Mouse (Mus musculus) brain, embryonic 14.5 days (tissue): ENCODE data around the gene Aip. TPM values are rescaled to one million over a fixed set of nuclear protein-coding genes. Genes with fewer than 3 reads are reported as not detected.
A peak's percentile ranks its signal among the peaks of the same experiment; 100 is the strongest.

Source experiments
- DNase-seq: peaks from one replicate; pipeline ENCODE4 v3.0.0-alpha.2; 2011; ENCODE audit warnings: low read depth
- CTCF ChIP-seq: fragments of 200-500 bp; IDR thresholded peaks from 2 replicates; pipeline ENCODE4 v1.5.1; 2012; ENCODE audit warnings: inconsistent platforms, mild to moderate bottlenecking, moderate library complexity, borderline replicate concordance; ENCODE audit not compliant: insufficient read depth, insufficient read length; ENCODE audit errors: extremely low read depth
- POLR2A ChIP-seq: fragments of 200-500 bp; IDR thresholded peaks from 2 replicates; pipeline ENCODE4 v1.6.1; 2012; ENCODE audit warnings: mild to moderate bottlenecking, inconsistent platforms, borderline replicate concordance; ENCODE audit not compliant: poor library complexity, insufficient read depth, insufficient read length, severe bottlenecking; ENCODE audit errors: extremely low read depth
- polyA plus RNA-seq: library from polyadenylated mRNA; depleted of rRNA; stranded (reverse); fragments of >200 nt; gene quantifications from 2 replicates; pipeline ENCODE4 v1.2.3, GENCODE M21; 2012; rRNA removed

Gene Aip
- polyA plus RNA-seq = 80.0 and 88.6 TPM in 2 replicates

DNA sequence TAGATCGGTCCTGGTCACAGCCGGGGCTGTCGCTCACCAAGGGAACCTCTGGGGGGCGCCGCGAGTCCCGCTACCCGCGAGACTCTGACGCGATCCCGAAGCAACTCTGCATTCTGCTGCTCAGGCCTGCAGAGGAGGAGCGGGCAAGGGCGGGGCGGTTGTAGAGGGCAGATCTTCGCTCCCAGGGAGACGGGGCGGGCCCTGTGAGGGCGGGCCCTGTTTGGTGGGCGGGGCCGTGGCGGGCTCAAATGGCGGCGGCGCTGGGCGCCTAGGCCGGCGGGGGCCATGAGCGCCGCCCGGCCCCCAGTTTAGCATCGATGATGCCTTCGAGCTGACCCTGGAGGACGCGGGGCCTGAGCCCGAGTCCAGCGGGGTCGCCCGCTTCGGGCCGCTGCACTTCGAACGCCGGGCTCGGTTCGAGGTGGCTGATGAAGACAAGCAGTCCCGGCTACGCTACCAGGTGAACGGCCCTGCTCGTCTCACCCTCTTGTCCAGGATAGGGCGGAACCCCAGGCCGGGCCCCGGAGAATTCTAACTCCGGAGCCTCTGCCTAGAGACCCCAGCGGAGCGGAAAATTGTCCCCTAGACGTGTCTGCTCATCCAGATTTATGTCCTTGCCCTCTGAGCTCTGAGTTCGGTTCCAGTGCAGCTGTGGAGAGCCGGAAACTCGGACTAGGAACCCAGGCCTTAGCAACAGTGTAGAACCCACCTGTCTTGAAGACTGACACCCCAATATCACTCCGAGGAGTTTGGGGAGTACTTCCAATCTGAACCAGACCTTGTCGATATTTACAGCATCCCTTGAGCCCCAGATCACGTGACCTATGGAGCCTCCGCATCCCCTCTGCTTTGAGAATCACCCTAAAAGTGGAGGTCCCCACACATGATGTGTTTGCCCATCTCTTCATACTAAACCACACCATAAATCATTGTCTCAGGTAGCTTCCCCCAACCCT, at the start of gene Aip:
TSS of gene Aip (minus strand) at position 118 of the 956 bp plus-strand sequence.
- peak; percentile 91 for TF ChIP-seq POLR2A
- peak; percentile 71 for TF ChIP-seq CTCF
- peak; percentile 99 for DNase-seq

DNA sequence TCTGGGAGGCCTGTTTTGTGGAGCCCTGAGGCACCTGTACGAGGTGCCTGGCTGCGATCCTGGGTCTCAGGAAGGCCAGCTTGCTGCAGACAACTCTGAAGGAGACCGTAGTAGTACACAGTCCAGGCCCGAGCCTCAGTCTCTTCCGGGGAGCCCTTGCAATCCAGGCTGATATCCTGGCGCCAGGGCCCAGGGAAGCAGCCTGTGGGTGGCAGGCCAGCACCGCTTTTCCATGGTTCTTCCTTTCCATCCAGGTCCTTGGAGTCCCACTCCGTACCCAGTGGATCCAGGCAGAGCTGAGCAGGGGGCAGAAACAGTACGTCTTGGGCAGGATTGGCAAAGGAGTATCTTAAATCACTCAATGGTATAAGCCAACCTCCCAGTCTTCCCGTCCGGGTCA, 47.3 kb upstream of the Aip start:
- TF ChIP-seq POLR2A (no peak), CTCF (no peak)
- no peak for DNase-seq

DNA sequence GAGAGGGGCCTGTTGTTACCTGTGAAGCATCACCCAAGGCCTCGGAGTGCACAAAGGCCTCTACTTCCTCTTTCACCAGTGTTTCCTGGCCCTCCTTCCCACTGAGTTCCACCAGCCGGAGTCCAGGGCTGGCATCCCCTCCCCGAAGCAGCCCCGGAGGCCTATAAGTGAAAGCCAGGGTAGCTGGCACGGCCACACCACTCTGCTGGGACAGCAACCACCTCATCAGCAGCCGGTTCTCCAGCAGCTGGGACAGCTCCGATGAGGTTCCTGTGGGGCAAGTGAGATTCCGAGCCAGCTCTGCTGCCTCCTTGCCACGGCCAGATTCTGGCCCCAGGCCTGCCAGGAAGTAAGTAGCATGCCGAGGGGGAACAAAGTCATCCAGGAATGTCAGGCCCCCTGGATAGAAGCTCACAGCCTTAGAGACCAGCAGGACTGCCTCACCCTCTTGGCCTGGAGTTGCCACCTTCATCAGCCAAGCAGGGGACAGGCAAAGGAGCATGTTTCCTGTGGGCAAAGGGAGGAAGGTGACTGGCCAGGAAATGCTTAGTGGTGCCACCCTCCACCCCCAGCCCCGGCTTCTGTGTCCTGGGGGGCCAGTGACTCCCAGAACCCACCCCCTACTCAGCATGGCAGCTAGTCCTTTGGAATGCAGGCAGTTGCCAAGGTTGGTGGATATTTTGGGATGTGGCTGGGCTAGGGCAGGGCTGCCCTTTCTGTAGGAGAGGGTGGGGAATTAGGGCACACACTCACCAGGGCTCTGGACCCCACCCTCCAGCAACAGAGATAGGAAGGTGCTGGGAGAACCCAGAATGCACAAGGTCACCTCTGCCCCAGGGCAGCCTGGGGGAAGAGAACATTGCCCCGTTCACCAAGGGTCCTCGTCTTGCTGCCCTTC, 46.0 kb upstream of the Aip start:
- no peak for TF ChIP-seq POLR2A
- no peak for TF ChIP-seq CTCF
- no peak for DNase-seq

DNA sequence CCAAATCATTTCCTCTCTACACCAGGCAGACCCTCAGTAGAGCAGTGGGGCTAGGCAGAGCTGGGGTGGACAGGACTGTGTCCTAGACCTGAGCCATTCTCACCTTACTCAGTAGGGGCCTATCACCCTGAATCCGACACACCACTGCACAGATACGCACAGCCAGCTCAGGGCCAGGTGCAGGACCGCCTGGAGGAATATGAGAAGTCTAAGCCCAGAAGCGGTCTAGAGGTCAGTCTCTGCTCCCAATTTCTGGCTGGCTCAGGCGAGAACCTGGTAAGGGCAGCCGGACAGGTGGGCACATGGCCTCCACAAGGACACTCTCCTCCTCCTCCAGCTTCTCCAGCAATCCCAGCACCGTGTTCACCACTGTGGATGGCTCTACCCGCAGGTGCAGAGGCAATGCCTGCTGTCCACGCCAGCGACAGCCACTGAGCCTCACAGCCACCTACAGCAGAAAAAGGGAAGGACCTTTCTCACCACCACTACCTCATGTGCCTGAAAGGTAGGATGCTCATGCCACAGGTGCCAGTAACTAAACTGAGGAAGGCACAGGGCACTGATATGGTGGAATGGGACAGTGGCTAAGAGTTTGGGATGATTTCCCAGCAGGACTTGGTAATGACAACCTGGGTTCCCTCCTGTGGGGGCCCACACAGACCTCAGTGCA, 45.2 kb upstream of the Aip start:
- no peak for DNase-seq

DNA sequence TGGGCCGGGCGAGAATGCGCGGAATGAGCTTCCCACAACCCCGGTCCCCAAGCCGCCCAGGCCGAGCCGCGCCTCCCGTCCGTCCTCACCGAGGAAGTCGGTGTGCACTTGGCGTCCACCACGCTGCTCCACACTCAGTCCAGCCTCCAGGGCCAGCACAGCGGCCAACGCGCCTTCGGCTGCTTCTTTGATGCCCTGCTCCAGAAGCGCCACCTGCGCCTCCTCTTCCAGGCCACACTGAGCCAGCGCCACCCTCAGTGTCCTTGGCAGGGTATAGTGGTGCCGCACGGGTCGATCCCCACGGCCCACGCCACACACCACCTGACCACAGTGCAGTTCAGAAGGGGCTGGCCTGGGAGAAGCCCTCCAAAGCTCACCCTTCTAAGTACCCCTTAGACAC, 44.2 kb upstream of the Aip start:
- TF ChIP-seq CTCF (no peak), POLR2A (no peak)
- no peak for DNase-seq

More for the DNA sequence above, 45.2 kb upstream of the Aip start:
- no peak for TF ChIP-seq CTCF
- TF ChIP-seq POLR2A = no peak

DNA sequence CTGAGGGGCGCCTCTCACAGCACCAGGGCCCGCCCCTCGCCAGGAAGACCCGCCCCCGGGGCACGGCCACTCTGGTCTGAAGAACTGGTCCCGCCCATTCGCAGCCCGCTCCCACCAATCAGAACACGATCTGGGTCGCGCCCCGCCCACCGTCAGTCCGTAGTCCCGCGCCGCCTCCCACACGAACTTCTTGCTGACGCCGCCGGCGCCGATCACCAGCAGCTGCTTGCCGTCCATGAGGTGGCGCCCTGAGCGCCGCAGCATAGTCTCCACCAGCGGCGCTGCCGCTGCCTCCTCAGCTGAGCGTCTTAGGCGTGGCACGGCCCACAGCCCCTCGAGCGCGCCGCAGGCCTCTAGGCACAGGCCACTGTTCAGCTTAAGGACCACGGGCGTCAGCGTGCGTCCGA, 43.7 kb upstream of the Aip start:
- DNase-seq = peak; percentile 100
- peak; percentile 87 for TF ChIP-seq POLR2A
- TF ChIP-seq CTCF = peak; percentile 81

DNA sequence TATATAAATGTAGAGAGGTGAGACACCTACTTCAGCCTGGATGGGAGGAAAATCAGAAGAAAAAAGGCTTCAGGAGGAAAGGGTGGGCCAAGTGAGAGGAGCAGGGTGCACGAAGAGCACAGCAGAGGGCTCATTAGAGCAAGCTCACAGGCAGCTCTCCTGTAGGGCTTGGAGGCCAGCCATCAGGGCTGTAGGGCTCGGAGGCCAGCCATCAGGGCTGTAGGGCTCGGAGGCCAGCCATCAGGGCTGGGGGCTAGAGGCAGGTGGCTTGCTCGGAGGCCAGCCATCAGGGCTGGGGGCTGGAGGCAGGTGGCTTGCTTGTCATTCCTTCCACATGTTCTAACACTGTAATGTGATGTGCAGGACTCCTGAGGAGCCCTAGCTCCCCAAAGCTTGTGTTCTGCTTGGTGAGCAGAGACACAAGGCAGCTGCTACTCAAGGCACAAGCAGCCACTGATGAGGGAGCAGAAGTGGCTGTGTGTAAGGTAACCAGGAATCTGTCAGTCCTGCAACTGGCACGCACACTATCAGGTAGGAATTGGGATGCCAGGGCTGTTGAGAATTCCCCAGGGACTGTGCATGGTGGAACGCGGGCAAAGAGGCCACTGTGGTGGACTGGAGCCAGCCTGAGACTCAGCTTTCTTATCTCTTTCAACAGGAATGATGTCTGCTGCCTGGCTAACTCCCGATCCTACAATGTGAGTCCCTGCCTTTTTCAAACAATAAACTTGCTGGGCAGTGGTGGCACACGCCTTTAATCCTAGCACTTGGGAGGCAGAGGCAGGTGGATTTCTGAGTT, 41.2 kb upstream of the Aip start:
- no peak for TF ChIP-seq POLR2A
- no peak for TF ChIP-seq CTCF
- no peak for DNase-seq

DNA sequence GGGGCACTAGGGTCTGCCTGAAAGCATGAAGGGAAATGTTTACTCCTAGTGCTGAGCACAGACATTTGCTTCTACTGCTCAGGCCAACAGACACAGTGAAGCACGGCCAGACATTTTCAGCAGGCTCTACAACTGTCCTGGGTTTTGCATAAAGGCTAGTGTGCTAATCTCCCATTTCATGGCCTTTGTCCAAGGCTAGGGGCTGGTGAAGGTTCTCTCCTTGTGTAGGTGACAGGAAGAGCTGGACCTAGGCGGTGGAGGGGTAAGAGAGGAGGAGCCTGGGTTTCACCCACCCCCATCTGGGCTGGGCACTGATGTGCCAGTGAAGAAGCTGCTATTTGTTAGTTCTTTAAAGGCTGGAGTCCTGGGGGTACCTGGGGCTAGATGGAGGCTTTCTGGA, 39.1 kb upstream of the Aip start:
- no peak for DNase-seq
- no peak for TF ChIP-seq POLR2A
- TF ChIP-seq CTCF = no peak

DNA sequence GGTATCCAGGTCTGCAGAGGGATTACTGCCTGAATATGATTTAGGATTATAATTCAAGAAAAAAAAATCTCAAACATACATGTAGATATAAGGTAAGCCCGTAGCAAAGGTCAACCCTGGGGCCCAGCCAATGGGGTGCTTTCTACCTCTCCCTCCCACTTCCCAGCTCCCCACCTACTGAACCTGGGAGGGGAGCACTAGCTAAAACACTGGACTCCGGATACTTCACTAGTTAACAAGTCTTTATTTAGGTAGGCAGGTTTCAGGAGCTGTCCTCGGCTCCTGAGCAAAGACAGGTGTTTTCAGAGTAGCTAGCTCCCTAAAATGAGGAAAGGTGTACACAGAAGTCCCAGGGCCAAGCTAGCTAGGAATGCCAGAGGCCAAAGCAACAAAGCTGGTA, 38.4 kb upstream of the Aip start:
- DNase-seq = no peak
- TF ChIP-seq CTCF = no peak
- no peak for TF ChIP-seq POLR2A

DNA sequence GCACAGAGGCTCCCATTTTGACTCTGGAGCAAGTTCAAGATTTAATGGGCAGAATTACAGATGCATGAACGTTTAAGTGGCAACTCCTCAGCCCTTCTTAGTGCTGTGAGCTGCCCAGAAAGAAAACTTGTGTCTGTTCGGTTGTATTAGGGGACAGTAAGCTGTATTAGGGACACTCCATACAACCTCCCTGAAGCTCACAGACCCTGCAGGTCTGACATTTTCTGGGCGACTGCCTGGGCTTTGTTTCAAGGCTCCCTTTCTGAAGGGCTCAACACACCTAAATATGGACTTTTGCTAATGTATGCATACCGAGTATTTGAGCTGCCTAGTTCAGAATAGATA, 37.9 kb upstream of the Aip start:
- no peak for TF ChIP-seq CTCF
- no peak for TF ChIP-seq POLR2A
- DNase-seq = no peak
